Mouse (Mus musculus): ENCODE data around the gene Decr2. TPM values are rescaled to one million over a fixed set of nuclear protein-coding genes. Genes with fewer than 3 reads are reported as not detected.

Gene Decr2
- total and polyA plus RNA-seq, 3 experiments, result 12.6 to 21.0 (median 16.8) TPM

GRCm38 (mm10) chr17:26113181-26113948, 23.2 kb upstream of the Decr2 start, which contains the start of gene Tmem8:
TSS of gene Tmem8 (plus strand) at chr17:26113299.
- Histone ChIP-seq H3K79me2 (replicated peaks; ENCODE audit: control insufficient read depth, extremely low read depth, insufficient read depth, poor library complexity, severe bottlenecking) (no peaks in the 10 kb centered on the region), H3K4me1 (ENCODE audit: control insufficient read depth in 1 of 2, insufficient read depth in 2 of 2) (peaks cover 2 to 23% of the 10 kb centered on the region in 2 experiments; a peak in 2 of 4 replicates), H3K27me3 (replicated peaks) (peaks cover 71% of the 10 kb centered on the region), H3K9me3 (replicated peaks; ENCODE audit: low read length) (no peaks in the 10 kb centered on the region), H3K27ac (ENCODE audit: insufficient read depth, low read depth) (peak within 1 kb of the TSS; percentile 59), H3K4me3 (replicated peaks in 1 of 3; ENCODE audit: low read depth in 2 of 3, low read length in 2 of 3, poor library complexity in 1 of 3) (peak within 1 kb of the TSS; percentile 24 to 67 (median 61)), H3K36me3 (replicated peaks in 1 of 2; ENCODE audit: control insufficient read depth in 1 of 2, insufficient read depth in 1 of 2, low read length in 1 of 2) (no peaks in the 10 kb centered on the region), H3K4me2 (ENCODE audit: insufficient read depth, low read depth, poor library complexity, severe bottlenecking) (peak within 1 kb of the TSS; percentile 88), H3K9ac (ENCODE audit: insufficient read depth, low read depth) (peak within 1 kb of the TSS; percentile 58)
- in situ Hi-C loops (cut with MboI; ENCODE audit: low pct_ligation_motif_present, low pct_unique_long_range_greater_than_20kb, low sequenced_read_pairs) (no loop called here), dilution Hi-C loops (cut with MboI; ENCODE audit: extremely low pct_ligation_motif_present, extremely low pct_unique_long_range_greater_than_20kb, low sequenced_read_pairs) (no loop called here)
- peak; percentile 58 for DNase-seq (ENCODE audit: extremely low read depth)
- TF ChIP-seq ZC3H11A (IDR thresholded peaks at IDR 0.05; ENCODE audit: low read depth, low read length), result no peak
- TF ChIP-seq MXI1 (IDR thresholded peaks at IDR 0.05; ENCODE audit: low read depth, low read length), result no peak; the same call in 1 of the 2 replicates
- TF ChIP-seq JUND (conservative IDR thresholded peaks at IDR 0.05; ENCODE audit: low read depth, low read length), result no peak
- TF ChIP-seq USF1 (IDR thresholded peaks at IDR 0.05; ENCODE audit: low read depth, low read length), result no peak
- no peak for TF ChIP-seq CHD2 (IDR thresholded peaks at IDR 0.05; ENCODE audit: low read length)
- no peak for TF ChIP-seq KAT2A (IDR thresholded peaks at IDR 0.05; ENCODE audit: insufficient replicate concordance, low read length)
- no peak for TF ChIP-seq POLR2AphosphoS2 (IDR thresholded peaks at IDR 0.05; ENCODE audit: low read depth, low read length)
- no peak for TF ChIP-seq TCF12 (IDR thresholded peaks at IDR 0.05; ENCODE audit: low read depth, low read length)
- TF ChIP-seq SIN3A (IDR thresholded peaks at IDR 0.05; ENCODE audit: low read length), result peak; percentile 48; the same call in 1 of the 2 replicates
- no peak for TF ChIP-seq ETS1 (conservative IDR thresholded peaks at IDR 0.05; ENCODE audit: low read depth, low read length)
- no peak for TF ChIP-seq TBP (conservative IDR thresholded peaks at IDR 0.05; ENCODE audit: low read depth, low read length)
- TF ChIP-seq IRF4 (IDR thresholded peaks at IDR 0.05; ENCODE audit: low read depth, low read length), result no peak
- TF ChIP-seq SMC3 (IDR thresholded peaks at IDR 0.05; ENCODE audit: low read depth, low read length), result no peak
- TF ChIP-seq ZNF384 (IDR thresholded peaks at IDR 0.05; ENCODE audit: low read depth, low read length), result no peak
- 0 out of 2 replicates have a peak, but pooled peaks have one; percentile 24 for TF ChIP-seq MAZ (IDR thresholded peaks at IDR 0.05; ENCODE audit: low read depth, low read length)
- TF ChIP-seq HCFC1 (IDR thresholded peaks at IDR 0.05; ENCODE audit: low read depth, low read length), result no peak; the same call in 1 of the 2 replicates
- peak; percentile 53; the same call in 1 of the 2 replicates for TF ChIP-seq POLR2A (IDR thresholded peaks at IDR 0.05; ENCODE audit: low read depth, low read length)
- TF ChIP-seq ZMIZ1 (IDR thresholded peaks at IDR 0.05; ENCODE audit: low read depth, low read length), result no peak
- TF ChIP-seq NRF1 (IDR thresholded peaks at IDR 0.05; ENCODE audit: low read depth, low read length), result 0 out of 2 replicates have a peak, but pooled peaks have one; percentile 12
- peak; percentile 60; the same call in 1 of the 2 replicates for TF ChIP-seq UBTF (IDR thresholded peaks at IDR 0.05; ENCODE audit: low read depth, low read length)
- peak; percentile 39 for TF ChIP-seq NELFE (IDR thresholded peaks at IDR 0.05; ENCODE audit: low read depth, low read length)
- TF ChIP-seq PAX5 (IDR thresholded peaks at IDR 0.05; ENCODE audit: low read length), result no peak
- peak in 1 of 2 experiments; percentile 41; a peak in 2 of 4 replicates for TF ChIP-seq CTCF (conservative IDR thresholded peaks at IDR 0.05 in 1 of 2, IDR thresholded peaks at IDR 0.05 in 1 of 2; ENCODE audit: low read depth in 2 of 2, low read length in 2 of 2)
- 0 out of 2 replicates have a peak, but pooled peaks have one; percentile 27 for TF ChIP-seq BHLHE40 (IDR thresholded peaks at IDR 0.05; ENCODE audit: low read depth, low read length)
- no peak for TF ChIP-seq ZKSCAN1 (IDR thresholded peaks at IDR 0.05; ENCODE audit: borderline replicate concordance, low read depth, low read length)
- TF ChIP-seq MAFK (IDR thresholded peaks at IDR 0.05; ENCODE audit: insufficient replicate concordance, low read length), result no peak
- TF ChIP-seq ELF1 (IDR thresholded peaks at IDR 0.05; ENCODE audit: low read depth, low read length), result peak; percentile 87
- TF ChIP-seq MAX (IDR thresholded peaks at IDR 0.05; ENCODE audit: low read length), result peak; percentile 41; the same call in 1 of the 2 replicates
- TF ChIP-seq MYC (IDR thresholded peaks at IDR 0.05; ENCODE audit: low read depth, low read length), result no peak
- 0 out of 2 replicates have a peak, but pooled peaks have one; percentile 40 for TF ChIP-seq EP300 (IDR thresholded peaks at IDR 0.05; ENCODE audit: low read length)
- TF ChIP-seq CHD1 (IDR thresholded peaks at IDR 0.05; ENCODE audit: low read depth, low read length), result no peak
- TF ChIP-seq MEF2A (IDR thresholded peaks at IDR 0.05; ENCODE audit: borderline replicate concordance, low read depth, low read length), result no peak
- TF ChIP-seq GABPA (IDR thresholded peaks at IDR 0.05; ENCODE audit: insufficient replicate concordance, low read depth, low read length), result no peak
- TF ChIP-seq RAD21 (IDR thresholded peaks at IDR 0.05; ENCODE audit: low read depth, low read length), result no peak
- TF ChIP-seq E2F4 (IDR thresholded peaks at IDR 0.05; ENCODE audit: insufficient replicate concordance, low read depth, low read length), result 0 out of 2 replicates have a peak, but pooled peaks have one; percentile 18
- TF ChIP-seq JUN (IDR thresholded peaks at IDR 0.05; ENCODE audit: insufficient read depth, low read depth, low read length), result no peak
- peak; percentile 82 for TF ChIP-seq RCOR1 (conservative IDR thresholded peaks at IDR 0.05; ENCODE audit: low read depth, low read length)
- TF ChIP-seq USF2 (conservative IDR thresholded peaks at IDR 0.05; ENCODE audit: low read depth, low read length), result no peak

Measured in CH12.LX (cell line).